Mouse (Mus musculus): ENCODE data around the gene Klk13.

DNA sequence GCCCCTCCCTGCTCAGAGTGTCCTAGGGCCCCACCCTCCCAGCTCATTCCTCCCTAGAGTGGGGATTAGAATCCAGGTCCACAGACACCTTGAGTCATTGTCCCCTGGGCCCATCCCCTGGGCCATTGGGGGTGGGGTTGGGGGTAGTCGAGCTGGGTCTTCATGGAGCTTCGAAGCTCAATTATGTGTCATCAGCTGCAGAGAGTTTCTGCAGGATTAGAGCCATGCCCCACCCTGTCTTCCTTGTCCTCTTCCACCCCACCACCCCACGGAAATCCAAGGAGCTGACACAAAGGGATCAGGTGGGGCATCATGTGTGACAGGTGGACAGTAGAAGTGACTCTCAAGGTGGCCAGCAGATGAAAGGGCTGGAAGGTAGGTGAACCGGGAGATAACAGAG lies 56.2 kb downstream of the Klk13 start, which contains the start of gene Klk12:
- no peak for TF ChIP-seq GATA1 (IDR thresholded peaks at IDR 0.05; ENCODE audit: low read length)
- TF ChIP-seq TAL1 (IDR thresholded peaks at IDR 0.05; ENCODE audit: low read length) = no peak
